Mouse (Mus musculus): Measurements from ENCODE around the gene Alg5.

- no peak for TF ChIP-seq MAX (IDR thresholded peaks at IDR 0.05; ENCODE audit: low read depth)
- TF ChIP-seq E2F4 (IDR thresholded peaks at IDR 0.05; ENCODE audit: insufficient read depth): no peak
- no peak for TF ChIP-seq POLR2A (IDR thresholded peaks at IDR 0.05; ENCODE audit: insufficient read length, low read depth)
- no peak for TF ChIP-seq POLR2AphosphoS2 (IDR thresholded peaks at IDR 0.05; ENCODE audit: insufficient read length, low read depth)
- TF ChIP-seq TCF12 (IDR thresholded peaks at IDR 0.05; ENCODE audit: insufficient read depth, poor library complexity, severe bottlenecking): no peak
- TF ChIP-seq SRF (IDR thresholded peaks at IDR 0.05; ENCODE audit: control insufficient read depth, insufficient read length, low read depth): no peak
- TF ChIP-seq TCF3 (IDR thresholded peaks at IDR 0.05; ENCODE audit: insufficient read length, low read depth): no peak
- TF ChIP-seq USF1 (IDR thresholded peaks at IDR 0.05; ENCODE audit: low read depth): no peak
- no peak for TF ChIP-seq MYOG (IDR thresholded peaks at IDR 0.05; ENCODE audit: control insufficient read depth in 1 of 3, insufficient read depth in 1 of 3, insufficient read length in 2 of 3, low read depth in 2 of 3)
Observed at GRCm38 (mm10) chr3:54745799-54746198, 10.5 kb downstream of the Alg5 start.

All from myocyte (in vitro differentiated cells).